Mouse (Mus musculus): ENCODE data around the gene Kctd4. TPM values are rescaled to one million over a fixed set of nuclear protein-coding genes. Genes with fewer than 3 reads are reported as not detected.

Gene Kctd4
- polyA plus RNA-seq, 1 experiment from 2014 or later: 9.3 TPM

- H3K9me3 ChIP-seq (replicated peaks; ENCODE audit: control insufficient read depth, low read length, poor library complexity, severe bottlenecking): no peaks in the 10 kb centered on the region
- H3K27ac ChIP-seq (ENCODE audit: low read length): no peak overlapping the region
- no peaks in the 10 kb centered on the region for H3K4me1 ChIP-seq (ENCODE audit: control insufficient read depth, insufficient read depth, low read length)
- no peak for ATAC-seq
- H3K36me3 ChIP-seq (ENCODE audit: control insufficient read depth, insufficient read depth, low read length): no peaks in the 10 kb centered on the region
- 89% methylated on average over 4 of the region's 4 CpGs for WGBS
- no peaks in the 10 kb centered on the region for H3K27me3 ChIP-seq (ENCODE audit: control insufficient read depth, insufficient read depth, low read depth, low read length)
- no peak overlapping the region for H3K4me3 ChIP-seq (ENCODE audit: low read depth, low read length)
- H3K9ac ChIP-seq (ENCODE audit: low read depth, low read length): no peak overlapping the region
- no peak overlapping the region for H3K4me2 ChIP-seq (ENCODE audit: low read length)
Measured at GRCm38 (mm10) chr14:76001781-76002180, 47.0 kb downstream of the Kctd4 start.

GRCm38 (mm10) chr14:76005011-76005410, 50.2 kb downstream of the Kctd4 start:
- no peak for ATAC-seq
- 62% methylated on average over 4 of the region's 4 CpGs for WGBS
- H3K36me3 ChIP-seq (ENCODE audit: control insufficient read depth, insufficient read depth, low read length): no peaks in the 10 kb centered on the region
- H3K9ac ChIP-seq (ENCODE audit: low read depth, low read length): no peak overlapping the region
- no peaks in the 10 kb centered on the region for H3K9me3 ChIP-seq (replicated peaks; ENCODE audit: control insufficient read depth, low read length, poor library complexity, severe bottlenecking)
- H3K4me1 ChIP-seq (ENCODE audit: control insufficient read depth, insufficient read depth, low read length): peaks cover 13% of the 10 kb centered on the region
- H3K4me3 ChIP-seq (ENCODE audit: low read depth, low read length): no peak overlapping the region
- no peaks in the 10 kb centered on the region for H3K27me3 ChIP-seq (ENCODE audit: control insufficient read depth, insufficient read depth, low read depth, low read length)
- no peak overlapping the region for H3K4me2 ChIP-seq (ENCODE audit: low read length)
- H3K27ac ChIP-seq (ENCODE audit: low read length): no peak overlapping the region

- WGBS: 96% methylated on average over 1 of the region's 1 CpGs
- Histone ChIP-seq H3K4me3 (ENCODE audit: low read depth, low read length) (no peak overlapping the region), H3K9me3 (replicated peaks; ENCODE audit: control insufficient read depth, low read length, poor library complexity, severe bottlenecking) (no peaks in the 10 kb centered on the region), H3K27ac (ENCODE audit: low read length) (no peak overlapping the region), H3K9ac (ENCODE audit: low read depth, low read length) (no peak overlapping the region), H3K36me3 (ENCODE audit: control insufficient read depth, insufficient read depth, low read length) (no peaks in the 10 kb centered on the region), H3K4me1 (ENCODE audit: control insufficient read depth, insufficient read depth, low read length) (peaks cover 19% of the 10 kb centered on the region), H3K4me2 (ENCODE audit: low read length) (no peak overlapping the region), H3K27me3 (ENCODE audit: control insufficient read depth, insufficient read depth, low read depth, low read length) (no peaks in the 10 kb centered on the region)
- ATAC-seq: no peak
Measured at GRCm38 (mm10) chr14:76008174-76008573, 53.4 kb downstream of the Kctd4 start.

- no peak overlapping the region for H3K27ac ChIP-seq (ENCODE audit: low read length)
- H3K9me3 ChIP-seq (replicated peaks; ENCODE audit: control insufficient read depth, low read length, poor library complexity, severe bottlenecking): no peaks in the 10 kb centered on the region
- no peak for ATAC-seq
- WGBS: 72% methylated on average over 5 of the region's 5 CpGs
- no peak overlapping the region for H3K9ac ChIP-seq (ENCODE audit: low read depth, low read length)
- no peaks in the 10 kb centered on the region for H3K36me3 ChIP-seq (ENCODE audit: control insufficient read depth, insufficient read depth, low read length)
- peaks cover 19% of the 10 kb centered on the region for H3K4me1 ChIP-seq (ENCODE audit: control insufficient read depth, insufficient read depth, low read length)
- H3K4me2 ChIP-seq (ENCODE audit: low read length): peak overlapping the region; percentile 80
- H3K27me3 ChIP-seq (ENCODE audit: control insufficient read depth, insufficient read depth, low read depth, low read length): no peaks in the 10 kb centered on the region
- no peak overlapping the region for H3K4me3 ChIP-seq (ENCODE audit: low read depth, low read length)
Measured at GRCm38 (mm10) chr14:76009185-76009584, 54.4 kb downstream of the Kctd4 start.

- 1% methylated on average over 63 of the region's 67 CpGs for WGBS
- peak within 1 kb of the TSS; percentile 73 for H3K27ac ChIP-seq (ENCODE audit: low read length)
- peak; percentile 95 for ATAC-seq
Measured at GRCm38 (mm10) chr14:76010102-76011061, 55.6 kb downstream of the Kctd4 start, which contains the start of gene Gtf2f2. TSS of gene Gtf2f2 (minus strand) at chr14:76010865.

GRCm38 (mm10) chr14:76011062-76011457, 56.3 kb downstream of the Kctd4 start:
- peaks cover 19% of the 10 kb centered on the region for H3K4me1 ChIP-seq (ENCODE audit: control insufficient read depth, insufficient read depth, low read length)
- WGBS: 21% methylated on average over 7 of the region's 7 CpGs
- H3K36me3 ChIP-seq (ENCODE audit: control insufficient read depth, insufficient read depth, low read length): no peaks in the 10 kb centered on the region
- H3K4me3 ChIP-seq (ENCODE audit: low read depth, low read length): peak overlapping the region; percentile 84
- peak overlapping the region; percentile 80 for H3K4me2 ChIP-seq (ENCODE audit: low read length)
- H3K27me3 ChIP-seq (ENCODE audit: control insufficient read depth, insufficient read depth, low read depth, low read length): no peaks in the 10 kb centered on the region
- peak; percentile 68; the same call in 1 of the 2 replicates for ATAC-seq
- peak overlapping the region; percentile 18; the same call in 1 of the 2 replicates for H3K9ac ChIP-seq (ENCODE audit: low read depth, low read length)
- 0 out of 2 replicates have a peak overlapping the region, but pooled peaks have one; percentile 43 for H3K27ac ChIP-seq (ENCODE audit: low read length)
- no peaks in the 10 kb centered on the region for H3K9me3 ChIP-seq (replicated peaks; ENCODE audit: control insufficient read depth, low read length, poor library complexity, severe bottlenecking)

More at GRCm38 (mm10) chr14:76010102-76011061, 55.6 kb downstream of the Kctd4 start, which contains the start of gene Gtf2f2:
- Histone ChIP-seq H3K36me3 (ENCODE audit: control insufficient read depth, insufficient read depth, low read length) (no peaks in the 10 kb centered on the region), H3K9me3 (replicated peaks; ENCODE audit: control insufficient read depth, low read length, poor library complexity, severe bottlenecking) (no peaks in the 10 kb centered on the region), H3K4me2 (ENCODE audit: low read length) (peak within 1 kb of the TSS; percentile 80), H3K27me3 (ENCODE audit: control insufficient read depth, insufficient read depth, low read depth, low read length) (no peaks in the 10 kb centered on the region), H3K4me3 (ENCODE audit: low read depth, low read length) (peak within 1 kb of the TSS; percentile 84), H3K9ac (ENCODE audit: low read depth, low read length) (peak within 1 kb of the TSS; percentile 68), H3K4me1 (ENCODE audit: control insufficient read depth, insufficient read depth, low read length) (peaks cover 19% of the 10 kb centered on the region)

GRCm38 (mm10) chr14:76014331-76014730, 59.5 kb downstream of the Kctd4 start:
- Histone ChIP-seq H3K36me3 (ENCODE audit: control insufficient read depth, insufficient read depth, low read length) (no peaks in the 10 kb centered on the region), H3K27ac (ENCODE audit: low read length) (no peak overlapping the region), H3K27me3 (ENCODE audit: control insufficient read depth, insufficient read depth, low read depth, low read length) (no peaks in the 10 kb centered on the region), H3K4me1 (ENCODE audit: control insufficient read depth, insufficient read depth, low read length) (peaks cover 13% of the 10 kb centered on the region), H3K4me2 (ENCODE audit: low read length) (no peak overlapping the region), H3K9me3 (replicated peaks; ENCODE audit: control insufficient read depth, low read length, poor library complexity, severe bottlenecking) (no peaks in the 10 kb centered on the region; the same call in 1 of the 2 replicates), H3K9ac (ENCODE audit: low read depth, low read length) (no peak overlapping the region), H3K4me3 (ENCODE audit: low read depth, low read length) (no peak overlapping the region)
- WGBS: 50% methylated on average over 2 of the region's 2 CpGs
- no peak for ATAC-seq

All from midbrain, embryonic 16.5 days (tissue).